Mouse (Mus musculus) cerebellum, postnatal 4 days (tissue): ENCODE results near the gene Lfng.

ENCODE experiments used
- DNase-seq, 2 experiments: peaks; one replicate each; pipeline ENCODE4 v3.0.0; 2022; ENCODE audit warnings: low spot score in 2 of 2, mixed read lengths in 1 of 2

Gene Lfng

DNA sequence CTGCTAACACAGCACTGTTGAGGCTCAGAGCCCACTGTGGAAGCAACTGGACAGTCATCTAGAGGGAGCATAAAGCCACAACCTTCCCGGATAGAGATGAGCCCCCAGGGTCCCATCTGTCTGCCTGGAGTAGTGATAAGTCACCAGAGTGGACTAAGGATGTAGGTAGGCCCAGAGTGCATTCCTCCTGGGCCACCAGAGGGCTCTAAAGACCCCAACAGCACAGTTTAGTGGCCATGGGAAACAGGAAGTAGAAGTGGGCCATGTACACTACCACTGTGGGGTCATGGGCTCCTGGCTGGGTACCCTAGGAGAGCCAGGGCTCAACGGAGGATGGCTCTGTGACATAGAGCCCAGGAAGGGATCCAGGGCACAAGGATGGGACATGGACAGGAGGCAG, 33.7 kb downstream of the Lfng start:
- DNase-seq: no peak

GRCm38 (mm10) chr5:140641254-140641928, 34.3 kb downstream of the Lfng start:
- no peak for DNase-seq

DNA sequence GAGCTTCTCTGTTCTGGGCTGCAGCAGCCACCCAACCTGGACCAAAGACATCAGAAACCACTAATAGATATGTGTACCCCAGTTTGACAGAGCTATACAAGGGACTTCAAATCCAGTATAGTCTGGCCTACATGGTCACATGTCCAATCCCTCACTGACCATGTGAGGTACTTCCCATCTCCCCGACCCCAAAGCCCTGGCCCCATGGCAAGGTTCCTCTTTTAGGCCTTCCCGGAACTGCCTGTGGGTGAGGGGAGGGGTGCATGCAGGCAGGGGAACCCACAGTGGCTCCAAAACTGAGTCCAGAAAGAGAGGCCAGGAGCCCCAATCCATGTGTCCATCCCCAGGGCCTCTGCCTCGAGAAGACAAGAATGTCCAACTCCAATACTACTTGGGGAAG, 35.0 kb downstream of the Lfng start:
- DNase-seq: no peak

DNA sequence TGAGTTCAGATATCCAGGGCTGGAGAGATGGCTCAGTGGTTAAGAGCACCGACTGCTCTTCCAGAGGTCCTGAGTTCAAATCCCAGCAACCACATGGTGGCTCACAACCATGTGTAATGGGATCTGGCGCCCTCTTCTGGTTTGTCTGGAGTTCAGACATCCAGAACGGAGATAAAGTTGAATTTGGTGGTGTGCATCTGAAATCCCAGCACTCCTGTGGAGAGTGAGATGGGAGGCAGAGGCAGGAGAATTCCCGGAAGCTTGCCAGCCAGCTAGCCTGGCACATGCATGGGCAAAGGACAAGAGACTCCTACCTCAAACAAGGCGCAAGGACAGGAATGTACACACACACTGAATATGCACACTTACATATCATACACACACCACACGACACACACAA, 37.1 kb downstream of the Lfng start:
- DNase-seq: no peak

GRCm38 (mm10) chr5:140644702-140645201, 37.6 kb downstream of the Lfng start:
- DNase-seq: no peak

- DNase-seq: no peak
These were observed 38.3 kb downstream of the Lfng start for GRCm38 (mm10) chr5:140645454-140645853.

GRCm38 (mm10) chr5:140646171-140646570, 39.1 kb downstream of the Lfng start:
- DNase-seq: no peak

- DNase-seq: no peak
These were observed 40.1 kb downstream of the Lfng start for GRCm38 (mm10) chr5:140647031-140647760.

DNA sequence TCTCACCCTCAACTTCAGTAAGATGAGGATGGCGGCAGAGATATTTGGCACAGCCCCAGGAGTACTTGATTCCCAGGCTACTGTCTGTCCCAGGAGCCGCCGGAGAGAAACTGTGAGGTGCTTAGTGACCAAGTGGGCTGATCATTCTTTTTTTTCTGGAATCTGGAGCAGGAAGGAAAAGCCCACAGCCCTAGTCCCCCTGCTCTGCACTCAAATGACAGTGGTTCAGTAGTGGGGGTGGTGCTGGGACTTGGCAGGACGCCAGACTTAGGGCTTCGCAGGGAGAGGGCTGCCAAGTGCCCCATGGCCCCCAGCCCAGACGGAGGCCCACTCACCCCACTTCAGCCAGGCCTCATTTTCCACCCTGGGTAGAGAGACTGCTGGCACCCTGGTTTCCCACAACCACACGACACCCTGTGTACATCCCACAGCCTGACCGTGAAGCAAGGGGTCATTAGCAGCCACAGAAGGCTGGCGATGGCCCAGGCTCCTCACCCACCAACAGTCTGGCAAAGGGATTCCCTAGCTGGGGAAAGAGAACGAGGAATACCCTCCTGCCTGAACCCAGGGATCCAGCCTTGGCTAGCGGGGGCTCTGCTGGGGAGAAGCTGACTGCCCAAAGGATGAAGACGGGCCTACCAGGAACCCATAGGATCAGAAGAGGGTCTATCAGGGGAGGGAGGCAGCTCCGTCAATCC, 40.9 kb downstream of the Lfng start:
- peak; percentile 61 to 79 for DNase-seq

DNA sequence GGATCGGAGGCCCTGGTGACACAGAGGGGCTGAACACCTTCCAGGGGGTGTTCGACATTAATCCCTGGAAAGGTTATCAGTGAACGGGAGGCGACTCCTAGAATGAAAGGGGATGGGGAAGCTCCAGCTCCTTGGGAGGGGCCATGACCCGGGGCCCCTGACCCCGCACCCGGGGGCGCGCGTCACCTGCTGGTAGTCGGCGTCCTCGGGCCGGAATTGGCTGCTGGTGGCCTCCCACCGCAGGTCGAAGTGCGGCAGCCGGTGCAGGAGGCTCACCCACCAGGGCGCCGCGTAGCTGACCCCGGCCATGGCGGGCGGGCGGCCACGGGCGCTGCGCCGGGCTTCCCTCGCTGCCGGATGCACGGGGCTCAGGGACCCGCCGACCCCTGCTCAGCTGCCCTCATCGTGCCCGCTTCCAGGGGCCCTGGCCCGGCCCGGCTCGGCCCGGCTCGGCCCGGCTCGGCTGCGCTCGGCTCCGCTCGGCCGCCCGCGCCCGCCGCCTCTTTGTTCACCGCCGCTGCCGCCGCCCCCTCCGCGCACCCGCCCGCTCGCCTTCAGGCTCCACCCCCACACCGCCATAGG, 41.5 kb downstream of the Lfng start, which contains the start of gene Ttyh3:
Gene Ttyh3 (minus strand): TSS at position 513 of the 582 bp plus-strand sequence.
- no peak for DNase-seq

DNA sequence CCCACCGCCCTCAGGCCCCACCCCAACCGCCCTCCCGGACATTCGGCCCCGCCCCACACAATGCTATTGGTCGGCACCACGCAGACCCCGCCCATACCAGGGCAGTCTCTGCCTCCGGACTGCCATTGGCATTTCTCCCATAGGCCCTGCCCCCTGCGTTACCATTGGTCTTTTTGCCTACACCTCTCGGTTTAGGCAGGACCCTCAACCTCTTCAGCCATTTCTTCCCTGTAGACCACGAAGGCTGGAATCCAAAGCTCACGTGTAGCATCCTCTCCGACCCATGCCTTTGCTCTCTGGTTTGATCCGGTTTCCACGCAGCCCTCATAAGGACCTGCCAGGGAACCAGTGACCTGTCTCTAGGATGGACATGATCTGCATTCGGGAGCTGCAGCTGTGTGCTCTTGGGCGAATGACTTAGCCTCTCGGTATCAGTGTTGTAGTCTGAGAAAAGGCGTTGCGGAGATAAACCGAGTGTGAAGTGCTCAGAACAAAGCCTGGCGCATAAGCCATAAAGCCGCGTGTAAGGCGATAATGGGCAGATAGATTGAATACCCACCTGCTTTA, 42.1 kb downstream of the Lfng start:
- DNase-seq: peak; percentile 94 to 98

- no peak for DNase-seq
These were observed 42.8 kb downstream of the Lfng start for GRCm38 (mm10) chr5:140649881-140650414.

- no peak for DNase-seq
These were observed 44.1 kb downstream of the Lfng start for GRCm38 (mm10) chr5:140651231-140651630.

DNA sequence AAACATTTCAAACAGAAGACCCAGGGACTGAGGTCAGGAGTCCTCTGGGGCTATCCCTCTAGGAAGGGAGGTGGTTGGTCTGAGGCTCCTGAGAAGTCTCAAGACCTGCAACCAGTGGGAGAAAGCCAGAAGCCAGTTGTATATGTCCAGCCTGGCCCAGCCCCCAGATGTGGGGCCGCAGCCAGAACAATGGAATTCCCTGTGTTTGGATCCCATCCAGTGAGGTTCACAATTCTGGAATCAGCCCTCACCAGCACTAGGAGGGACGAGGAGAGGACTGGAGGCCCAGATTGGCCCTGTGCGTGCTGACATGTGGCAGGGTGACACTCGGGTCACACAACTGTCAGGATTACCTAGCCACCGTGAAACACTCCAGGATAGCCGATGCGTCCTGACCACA, 45.5 kb downstream of the Lfng start:
- DNase-seq: no peak

DNA sequence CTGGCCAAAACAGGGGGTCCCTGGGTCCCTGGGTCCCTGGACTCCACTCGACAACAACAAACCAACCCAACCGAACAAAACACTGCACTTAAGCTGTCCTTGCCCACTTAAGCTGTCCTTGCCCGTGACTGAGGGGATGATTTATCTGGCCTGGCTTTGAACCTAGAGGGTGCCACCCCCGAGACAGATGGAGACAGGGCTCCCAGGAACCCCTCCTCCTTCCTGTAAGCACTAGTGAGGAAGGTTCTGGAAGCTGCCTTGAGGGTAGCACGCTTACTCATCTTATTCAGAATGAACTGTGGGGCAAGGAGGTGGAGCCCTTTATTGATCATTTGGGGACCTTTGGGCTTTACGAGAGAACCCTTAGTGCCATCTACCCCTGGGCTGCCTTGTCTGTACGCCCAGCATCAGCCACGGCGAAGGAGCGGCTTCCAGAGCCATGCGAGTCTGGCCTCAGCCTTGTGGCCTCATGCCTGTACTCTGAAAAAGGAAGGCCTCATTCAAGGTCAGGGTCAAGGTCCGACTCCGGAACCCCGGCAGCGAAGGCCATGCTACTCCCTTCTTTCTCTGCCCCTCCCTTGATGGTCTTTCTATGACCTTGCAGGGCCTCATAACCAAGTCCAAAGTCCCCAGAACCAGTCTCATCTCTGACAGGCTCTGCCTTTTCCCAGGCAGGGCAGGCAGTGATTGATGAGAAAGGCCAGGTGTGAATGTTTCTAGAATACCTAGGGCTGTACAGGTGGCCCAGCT, 47.2 kb downstream of the Lfng start:
- DNase-seq: no peak

GRCm38 (mm10) chr5:140659607-140660272, 52.6 kb downstream of the Lfng start:
- peak in 1 of 2 experiments; percentile 65 for DNase-seq

DNA sequence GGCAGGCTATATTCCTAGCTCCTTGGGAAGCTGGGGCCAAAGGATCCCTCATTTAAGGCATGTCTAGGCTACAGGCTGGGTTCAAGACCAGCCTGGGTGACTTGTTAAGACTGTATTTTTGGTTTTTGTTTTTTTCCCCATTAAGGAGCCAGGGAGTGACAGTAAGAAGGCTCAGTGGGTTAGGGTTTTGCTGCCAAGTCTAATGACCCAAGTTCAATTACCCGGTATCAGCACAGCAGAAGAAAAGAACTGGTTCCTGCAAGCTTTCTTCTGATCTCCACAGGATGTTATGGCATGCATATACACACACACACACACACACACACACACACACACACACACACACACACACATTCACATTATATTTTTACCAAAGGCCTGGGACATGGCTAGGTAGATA, 53.3 kb downstream of the Lfng start:
- DNase-seq: no peak

GRCm38 (mm10) chr5:140661427-140661826, 54.3 kb downstream of the Lfng start:
- DNase-seq: no peak

DNA sequence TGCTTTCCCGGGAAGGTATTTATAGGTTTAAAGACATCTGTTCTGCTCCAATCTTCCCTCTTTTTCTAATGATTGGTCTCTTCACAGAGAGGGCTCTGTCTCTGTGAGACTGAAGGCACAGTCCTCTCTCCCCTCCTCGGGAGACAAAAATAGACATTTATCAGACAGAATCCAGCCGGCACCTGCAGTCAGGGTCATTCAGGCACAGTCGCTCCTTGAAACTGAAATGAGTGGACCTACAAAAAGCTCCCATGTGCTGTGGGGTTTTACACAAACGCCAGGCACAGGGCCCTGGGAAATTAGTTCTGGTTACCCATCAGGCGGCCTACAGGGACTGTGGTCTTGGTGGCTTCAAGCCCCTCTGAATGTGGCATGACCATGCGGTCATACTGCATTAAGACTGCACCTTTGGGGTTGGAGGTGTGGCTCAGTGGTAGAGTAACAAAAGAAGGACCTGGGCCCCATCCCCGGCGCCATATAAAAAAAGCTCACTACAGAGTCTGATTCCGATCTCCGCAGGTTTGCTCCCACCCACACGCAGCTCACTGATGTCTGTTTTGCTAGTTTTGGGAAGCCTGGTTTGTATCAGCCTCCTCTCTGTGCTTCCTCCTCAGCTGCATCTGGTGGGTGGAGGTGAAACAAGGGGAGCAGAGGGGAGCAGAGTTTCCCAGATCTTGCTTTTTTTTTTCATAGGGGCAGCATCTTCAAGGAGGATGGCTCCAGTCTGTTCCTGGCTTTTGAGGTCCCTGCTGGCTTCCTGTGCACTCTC, 54.9 kb downstream of the Lfng start:
- DNase-seq: no peak
